Mouse (Mus musculus) stomach, postnatal 0 days (tissue): ENCODE measurements around the gene Pde10a.

Source experiments
- CTCF ChIP-seq: IDR thresholded peaks from 2 replicates; pipeline ENCODE4 v1.5.1; 2016; ENCODE audit warnings: antibody characterized with exemption, low read depth, mild to moderate bottlenecking, moderate library complexity
- EP300 ChIP-seq: optimal IDR thresholded peaks from 2 replicates; pipeline ENCODE3; 2016; ENCODE audit warnings: antibody characterized with exemption

GRCm38 (mm10) chr17:8872611-8873010, 347.4 kb downstream of the Pde10a start:
- TF ChIP-seq CTCF (no peak), EP300 (no peak)
